In genomic region chr10:126810346-126811095, GRCm38 (mm10) we compare ENCODE assay signal across 9 mouse cellular contexts.
DNase-seq lines count a peak whose midpoint lies in the region; ATAC-seq and TF ChIP-seq lines count a peak whose summit lies in the region.
"Had no signal": no experiment of that assay in that cellular context is flagged by ENCODE, and none has a peak within 500 bp of the region (broad histone marks: within the 10 kb centered on the region; RNA-seq: fewer than 3 reads in every experiment).

No protein-coding gene starts in this region.

- no peaks in the 10 kb centered on the region for H3K36me3 ChIP-seq in hindbrain, postnatal 0 days (ENCODE audit: insufficient read depth, low read length)
- H3K36me3 ChIP-seq in liver, embryonic 15.5 days (replicated peaks) = no peaks in the 10 kb centered on the region

- H3K4me3 ChIP-seq in bone marrow, adult 2 months (replicated peaks; ENCODE audit: control insufficient read depth, low read depth, low read length) = no peak overlapping the region
- no peak overlapping the region for H3K4me3 ChIP-seq in hindbrain, postnatal 0 days (ENCODE audit: low read length)
- no peak overlapping the region for H3K4me3 ChIP-seq in liver, embryonic 15.5 days (replicated peaks)

- WGBS in bone marrow, adult 2 months = 70% methylated on average over 11 of the region's 11 CpGs
- 47% methylated on average over 11 of the region's 11 CpGs for WGBS in hindbrain, postnatal 0 days
- WGBS in liver, embryonic 15.5 days (ENCODE audit: insufficient replicate concordance) = 66% methylated on average over 11 of the region's 11 CpGs

- ATAC-seq in hindbrain, postnatal 0 days = peak; percentile 54; the same call in 1 of the 2 replicates
- no peak for ATAC-seq in liver, embryonic 15.5 days (ENCODE audit: insufficient read depth)
- ATAC-seq in cerebellum, adult (ENCODE audit: insufficient number of reproducible peaks, low FRiP score, low TSS enrichment) = no peak

- H3K9me3 ChIP-seq in hindbrain, postnatal 0 days (ENCODE audit: low read length) = no peaks in the 10 kb centered on the region
- H3K9me3 ChIP-seq in liver, embryonic 15.5 days (replicated peaks) = no peaks in the 10 kb centered on the region

- DNase-seq in left cerebral cortex, postnatal 4 days = peak; percentile 54
- no peak for DNase-seq in left cerebral cortex, postnatal 10 days (ENCODE audit: extremely low spot score in 1 of 2, low spot score in 2 of 2)
- peak; percentile 65 for DNase-seq in hindbrain, postnatal 0 days (ENCODE audit: low spot score)
- DNase-seq in ovary, adult 18-20 months (ENCODE audit: low spot score) = no peak
- DNase-seq in lung, postnatal 4 days = no peak
- DNase-seq: adrenal gland, adult 2 months had no signal

- H3K4me2 ChIP-seq in hindbrain, postnatal 0 days (ENCODE audit: low read depth, low read length) = peak overlapping the region; percentile 51
- peak overlapping the region; percentile 21; the same call in 1 of the 2 replicates for H3K4me2 ChIP-seq in liver, embryonic 15.5 days

- intact Hi-C loops in left cerebral cortex, postnatal 4 days (cut with DNase I) = no loop called here
- intact Hi-C loops in left cerebral cortex, postnatal 10 days (cut with DNase I) = no loop called here

- H3K4me1 ChIP-seq in bone marrow, adult 2 months (ENCODE audit: control insufficient read depth, insufficient read depth, low read length) = no peaks in the 10 kb centered on the region; the same call in 1 of the 2 replicates
- H3K4me1 ChIP-seq in hindbrain, postnatal 0 days (ENCODE audit: insufficient read depth, low read length) = no peaks in the 10 kb centered on the region
- H3K4me1 ChIP-seq in liver, embryonic 15.5 days (replicated peaks) = no peaks in the 10 kb centered on the region; the same call in 1 of the 2 replicates

- H3K9ac ChIP-seq in hindbrain, postnatal 0 days (replicated peaks; ENCODE audit: low read length) = no peak overlapping the region
- no peak overlapping the region for H3K9ac ChIP-seq in liver, embryonic 15.5 days

- TF ChIP-seq POLR2A in bone marrow, adult 2 months (IDR thresholded peaks at IDR 0.05; ENCODE audit: borderline replicate concordance, control insufficient read depth, low read depth, low read length) = no peak

- peak; percentile 14; the same call in 1 of the 2 replicates for TF ChIP-seq CTCF in bone marrow, adult 2 months (IDR thresholded peaks at IDR 0.05; ENCODE audit: control insufficient read depth, insufficient read depth, low read length)
- TF ChIP-seq CTCF in hindbrain, postnatal 0 days (IDR thresholded peaks at IDR 0.05; ENCODE audit: low read depth) = peak; percentile 61

- no peaks in the 10 kb centered on the region for H3K27me3 ChIP-seq in hindbrain, postnatal 0 days (ENCODE audit: insufficient read depth, low read length)
- no peaks in the 10 kb centered on the region for H3K27me3 ChIP-seq in liver, embryonic 15.5 days

- H3K27ac ChIP-seq in bone marrow, adult 2 months (ENCODE audit: control insufficient read depth, insufficient read depth, low read depth, low read length, poor library complexity) = no peak overlapping the region
- peak overlapping the region; percentile 72; the same call in 1 of the 2 replicates for H3K27ac ChIP-seq in hindbrain, postnatal 0 days
- H3K27ac ChIP-seq in liver, embryonic 15.5 days (replicated peaks) = no peak overlapping the region

Comparison
In these comparisons a context has a peak if more than half of its experiments do, and no peak if none do; other contexts are left out.
1. DNase-seq: peak in left cerebral cortex, postnatal 4 days (single experiment) and hindbrain, postnatal 0 days (single experiment); none in left cerebral cortex, postnatal 10 days (0 of 2), ovary, adult 18-20 months (single experiment) and lung, postnatal 4 days (0 of 2).